Mouse (Mus musculus) forebrain, embryonic 10.5 days (tissue): ENCODE measurements around the gene Med24. TPM values are rescaled to one million over a fixed set of nuclear protein-coding genes. Genes with fewer than 3 reads are reported as not detected.

Source experiments
- DNase-seq: peaks from one replicate; pipeline ENCODE4 v3.0.0-alpha.2; 2017; ENCODE audit warnings: low spot score; ENCODE audit errors: extremely low spot score
- H3K27ac ChIP-seq: fragments of 300-500 bp; sonication (generic); 2 replicates; pipeline ENCODE4 v1.5.1; 2016; ENCODE audit warnings: mild to moderate bottlenecking
- H3K27me3 ChIP-seq: fragments of 300-500 bp; sonication (generic); 2 replicates; pipeline ENCODE4 v1.6.1; 2016; ENCODE audit warnings: mild to moderate bottlenecking; ENCODE audit not compliant: poor library complexity, severe bottlenecking
- H3K36me3 ChIP-seq: fragments of 300-500 bp; sonication (generic); replicated peaks from 2 replicates; pipeline ENCODE4 v1.6.1; 2016; ENCODE audit warnings: mild to moderate bottlenecking, moderate library complexity
- H3K4me1 ChIP-seq: fragments of 300-500 bp; sonication (generic); 2 replicates; pipeline ENCODE4 v1.6.1; 2016
- H3K4me3 ChIP-seq: fragments of 300-500 bp; sonication (generic); 2 replicates; pipeline ENCODE4 v1.5.1; 2016; ENCODE audit warnings: mild to moderate bottlenecking, moderate library complexity
- H3K9me3 ChIP-seq: fragments of 300-500 bp; sonication (generic); 2 replicates; pipeline ENCODE4 v1.6.1; 2016; ENCODE audit warnings: mild to moderate bottlenecking, moderate library complexity
- WGBS: fragments of 180-500 bp; shearing (Covaris S2); methylation state at CpG from one replicate; pipeline ENCODE4 v1.1.7; 2016; 5-methylcytosine and 5-hydroxymethylcytosine counted together
- polyA plus RNA-seq: library from polyadenylated mRNA; unstranded; fragments of >200 nt; fragmentation: Nextera tagmentation; extraction: Ambion mirVana; gene quantifications from 2 replicates; pipeline ENCODE4 v1.2.1, GENCODE M21; 2016

The Med24 gene
- polyA plus RNA-seq, 1 experiment from 2014 or later: 77.3 TPM

- Histone ChIP-seq H3K27ac (peak overlapping the region; percentile 85), H3K4me3 (peak overlapping the region; percentile 36), H3K27me3 (peaks cover 7% of the 10 kb centered on the region; the same call in 1 of the 2 replicates), H3K4me1 (peaks cover 92% of the 10 kb centered on the region), H3K36me3 (peaks cover 7% of the 10 kb centered on the region), H3K9me3 (no peaks in the 10 kb centered on the region)
- no peak for DNase-seq
- 29% methylated on average over 15 of the region's 15 CpGs for WGBS
Measured at GRCm38 (mm10) chr11:98748506-98749416, 19.5 kb upstream of the Med24 start.

- Histone ChIP-seq H3K27ac (peak overlapping the region; percentile 85), H3K9me3 (no peaks in the 10 kb centered on the region), H3K36me3 (no peaks in the 10 kb centered on the region), H3K27me3 (peaks cover 7% of the 10 kb centered on the region; the same call in 1 of the 2 replicates), H3K4me3 (peak overlapping the region; percentile 36), H3K4me1 (peaks cover 96% of the 10 kb centered on the region)
- DNase-seq: no peak
- WGBS: 34% methylated on average over 6 of the region's 6 CpGs
Measured at GRCm38 (mm10) chr11:98747804-98748505, 18.7 kb upstream of the Med24 start.

GRCm38 (mm10) chr11:98746855-98747693 is 17.8 kb upstream of the Med24 start:
- DNase-seq: peak; percentile 63
- Histone ChIP-seq H3K27ac (peak overlapping the region; percentile 85), H3K27me3 (peaks cover 7% of the 10 kb centered on the region; the same call in 1 of the 2 replicates), H3K4me3 (peak overlapping the region; percentile 36), H3K4me1 (peaks cover 98% of the 10 kb centered on the region), H3K9me3 (no peaks in the 10 kb centered on the region), H3K36me3 (no peaks in the 10 kb centered on the region)
- WGBS: 12% methylated on average over 19 of the region's 19 CpGs

GRCm38 (mm10) chr11:98745932-98746853 is 17.0 kb upstream of the Med24 start:
- WGBS: 54% methylated on average over 12 of the region's 12 CpGs
- Histone ChIP-seq H3K9me3 (no peaks in the 10 kb centered on the region), H3K36me3 (no peaks in the 10 kb centered on the region), H3K4me1 (peaks cover 100% of the 10 kb centered on the region), H3K27ac (peak overlapping the region; percentile 85), H3K4me3 (peak overlapping the region; percentile 36; the same call in 1 of the 2 replicates), H3K27me3 (peaks cover 7% of the 10 kb centered on the region; the same call in 1 of the 2 replicates)
- DNase-seq: no peak

- Histone ChIP-seq H3K4me1 (peaks cover 100% of the 10 kb centered on the region), H3K4me3 (peak overlapping the region; percentile 69; the same call in 1 of the 2 replicates), H3K9me3 (no peaks in the 10 kb centered on the region), H3K27ac (peak overlapping the region; percentile 97), H3K27me3 (no peaks in the 10 kb centered on the region; the same call in 1 of the 2 replicates), H3K36me3 (no peaks in the 10 kb centered on the region)
- 41% methylated on average over 7 of the region's 7 CpGs for WGBS
- DNase-seq: no peak
Measured at GRCm38 (mm10) chr11:98744456-98745019, 15.3 kb upstream of the Med24 start.

GRCm38 (mm10) chr11:98743655-98744345 is 14.6 kb upstream of the Med24 start:
- peak; percentile 53 for DNase-seq
- 11% methylated on average over 9 of the region's 9 CpGs for WGBS
- H3K27ac ChIP-seq: peak overlapping the region; percentile 97
- peaks cover 5% of the 10 kb centered on the region for H3K27me3 ChIP-seq
- H3K36me3 ChIP-seq: no peaks in the 10 kb centered on the region
- H3K4me1 ChIP-seq: peaks cover 98% of the 10 kb centered on the region
- peak overlapping the region; percentile 69 for H3K4me3 ChIP-seq
- H3K9me3 ChIP-seq: no peaks in the 10 kb centered on the region

GRCm38 (mm10) chr11:98742397-98743291 is 13.4 kb upstream of the Med24 start:
- H3K27ac ChIP-seq: peak overlapping the region; percentile 97
- peaks cover 96% of the 10 kb centered on the region for H3K4me1 ChIP-seq
- H3K27me3 ChIP-seq: peaks cover 12% of the 10 kb centered on the region
- no peaks in the 10 kb centered on the region for H3K36me3 ChIP-seq
- WGBS: 7% methylated on average over 21 of the region's 21 CpGs
- no peaks in the 10 kb centered on the region for H3K9me3 ChIP-seq
- DNase-seq: no peak
- H3K4me3 ChIP-seq: peak overlapping the region; percentile 69

GRCm38 (mm10) chr11:98741622-98742396 is 12.6 kb upstream of the Med24 start:
- DNase-seq: peak; percentile 81
- Histone ChIP-seq H3K27me3 (peaks cover 12% of the 10 kb centered on the region), H3K4me3 (peak overlapping the region; percentile 69), H3K27ac (peak overlapping the region; percentile 97), H3K9me3 (no peaks in the 10 kb centered on the region), H3K36me3 (no peaks in the 10 kb centered on the region), H3K4me1 (peaks cover 88% of the 10 kb centered on the region)
- WGBS: under 1% methylated on average over 85 of the region's 86 CpGs

- Histone ChIP-seq H3K4me3 (peak overlapping the region; percentile 69), H3K4me1 (peaks cover 81% of the 10 kb centered on the region), H3K27me3 (peaks cover 12% of the 10 kb centered on the region), H3K27ac (peak overlapping the region; percentile 97), H3K9me3 (no peaks in the 10 kb centered on the region), H3K36me3 (no peaks in the 10 kb centered on the region)
- under 1% methylated on average over 17 of the region's 17 CpGs for WGBS
- DNase-seq: no peak
Measured at GRCm38 (mm10) chr11:98741051-98741620, 11.9 kb upstream of the Med24 start.
